ENCODE assay signal across 17 mouse cellular contexts in genomic region chr8:70680039-70680438, GRCm38 (mm10). TPM values are rescaled to one million over a fixed set of nuclear protein-coding genes. Genes with fewer than 3 reads are reported as not detected.
DNase-seq lines count a peak whose midpoint lies in the region; ATAC-seq lines count a peak whose summit lies in the region.
"Had no signal": no experiment of that assay in that cellular context is flagged by ENCODE, and none has a peak within 500 bp of the region (broad histone marks: within the 10 kb centered on the region; RNA-seq: fewer than 3 reads in every experiment).

No protein-coding gene starts in this region.

- H3K27ac ChIP-seq in embryonic facial prominence, embryonic 11.5 days (replicated peaks; ENCODE audit: low read depth, low read length), result no peak overlapping the region
- H3K27ac ChIP-seq in embryonic facial prominence, embryonic 10.5 days (replicated peaks), result no peak overlapping the region
- no peak overlapping the region for H3K27ac ChIP-seq in kidney, embryonic 16.5 days (ENCODE audit: low read length)
- H3K27ac ChIP-seq in embryonic facial prominence, embryonic 15.5 days (replicated peaks), result 0 out of 2 replicates have a peak overlapping the region, but pooled peaks have one; percentile 0
- peak overlapping the region; percentile 25 for H3K27ac ChIP-seq in liver, embryonic 15.5 days (replicated peaks)
- H3K27ac ChIP-seq: limb, embryonic 13.5 days had no signal

- ATAC-seq in embryonic facial prominence, embryonic 11.5 days (replicated peaks; ENCODE audit: insufficient number of reproducible peaks, low FRiP score, low TSS enrichment, low read depth), result no peak
- no peak for ATAC-seq in kidney, embryonic 16.5 days (ENCODE audit: low FRiP score, low TSS enrichment)
- ATAC-seq in embryonic facial prominence, embryonic 15.5 days (ENCODE audit: insufficient number of reproducible peaks, low FRiP score, low TSS enrichment, low read depth), result no peak
- ATAC-seq in liver, embryonic 15.5 days (ENCODE audit: insufficient read depth), result peak; percentile 36

- 86% methylated on average over 3 of the region's 3 CpGs for WGBS in embryonic facial prominence, embryonic 11.5 days
- WGBS in embryonic facial prominence, embryonic 10.5 days, result 86% methylated on average over 3 of the region's 3 CpGs
- 86% methylated on average over 3 of the region's 3 CpGs for WGBS in kidney, embryonic 16.5 days
- 67% methylated on average over 3 of the region's 3 CpGs for WGBS in embryonic facial prominence, embryonic 15.5 days
- WGBS in liver, embryonic 15.5 days (ENCODE audit: insufficient replicate concordance), result 84% methylated on average over 3 of the region's 3 CpGs

- no peaks in the 10 kb centered on the region for H3K36me3 ChIP-seq in embryonic facial prominence, embryonic 11.5 days (replicated peaks; ENCODE audit: control insufficient read depth, insufficient read depth, low read depth, low read length)
- H3K36me3 ChIP-seq in embryonic facial prominence, embryonic 10.5 days (replicated peaks), result peaks cover 46% of the 10 kb centered on the region
- peaks cover 6% of the 10 kb centered on the region for H3K36me3 ChIP-seq in kidney, embryonic 16.5 days (ENCODE audit: insufficient read depth, low read length)
- peaks cover 30% of the 10 kb centered on the region for H3K36me3 ChIP-seq in embryonic facial prominence, embryonic 15.5 days
- H3K36me3 ChIP-seq in liver, embryonic 15.5 days (replicated peaks), result peaks cover 30% of the 10 kb centered on the region

- H3K27me3 ChIP-seq in embryonic facial prominence, embryonic 11.5 days (ENCODE audit: control insufficient read depth, insufficient read depth, low read length), result no peaks in the 10 kb centered on the region
- H3K27me3 ChIP-seq in embryonic facial prominence, embryonic 10.5 days (replicated peaks; ENCODE audit: low read depth, poor library complexity, severe bottlenecking), result no peaks in the 10 kb centered on the region
- H3K27me3 ChIP-seq in kidney, embryonic 16.5 days (ENCODE audit: insufficient read depth, low read length), result no peaks in the 10 kb centered on the region
- no peaks in the 10 kb centered on the region for H3K27me3 ChIP-seq in embryonic facial prominence, embryonic 15.5 days
- H3K27me3 ChIP-seq in liver, embryonic 15.5 days, result peaks cover 14% of the 10 kb centered on the region
- H3K27me3 ChIP-seq: limb, embryonic 13.5 days had no signal

- DNase-seq in embryonic facial prominence, embryonic 11.5 days (ENCODE audit: low spot score), result no peak
- no peak for DNase-seq in embryonic facial prominence, embryonic 10.5 days (ENCODE audit: low spot score)
- DNase-seq in kidney, adult 11 months, result peak; percentile 92
- DNase-seq in Muller cell, postnatal 12 days (ENCODE audit: inconsistent ontology term), result no peak
- DNase-seq in embryo, embryonic 10.5 days (ENCODE audit: low spot score), result no peak
- DNase-seq: cerebellum, adult 11 months; layer of hippocampus, postnatal 36 days; lung, postnatal 14 days; midbrain, embryonic 14.5 days; spleen, adult 18-20 months; thymus, adult 18-20 months had no signal

- H3K4me1 ChIP-seq in embryonic facial prominence, embryonic 11.5 days (ENCODE audit: control insufficient read depth, insufficient read depth, low read length), result peaks cover 4% of the 10 kb centered on the region
- peaks cover 28% of the 10 kb centered on the region for H3K4me1 ChIP-seq in embryonic facial prominence, embryonic 10.5 days
- H3K4me1 ChIP-seq in kidney, embryonic 16.5 days (ENCODE audit: insufficient read depth, low read length), result peaks cover 22% of the 10 kb centered on the region
- peaks cover 26% of the 10 kb centered on the region for H3K4me1 ChIP-seq in embryonic facial prominence, embryonic 15.5 days
- peaks cover 78% of the 10 kb centered on the region for H3K4me1 ChIP-seq in liver, embryonic 15.5 days (replicated peaks)

- peak overlapping the region; percentile 18; the same call in 1 of the 2 replicates for H3K9ac ChIP-seq in embryonic facial prominence, embryonic 11.5 days (replicated peaks; ENCODE audit: low read length)
- no peak overlapping the region for H3K9ac ChIP-seq in kidney, embryonic 16.5 days (replicated peaks; ENCODE audit: low read length)
- H3K9ac ChIP-seq in embryonic facial prominence, embryonic 15.5 days, result no peak overlapping the region
- no peak overlapping the region for H3K9ac ChIP-seq in liver, embryonic 15.5 days
- H3K9ac ChIP-seq: limb, embryonic 13.5 days had no signal

- no peak overlapping the region for H3K4me3 ChIP-seq in embryonic facial prominence, embryonic 11.5 days (ENCODE audit: low read depth, low read length)
- H3K4me3 ChIP-seq in embryonic facial prominence, embryonic 10.5 days, result no peak overlapping the region
- H3K4me3 ChIP-seq in kidney, embryonic 16.5 days (ENCODE audit: low read length), result no peak overlapping the region
- no peak overlapping the region for H3K4me3 ChIP-seq in embryonic facial prominence, embryonic 15.5 days (replicated peaks)
- H3K4me3 ChIP-seq in liver, embryonic 15.5 days (replicated peaks), result no peak overlapping the region
- H3K4me3 ChIP-seq: erythroblast, embryonic 14.5 days; limb, embryonic 13.5 days had no signal

- H3K9me3 ChIP-seq in embryonic facial prominence, embryonic 11.5 days (replicated peaks; ENCODE audit: control insufficient read depth, low read length), result no peaks in the 10 kb centered on the region
- H3K9me3 ChIP-seq in embryonic facial prominence, embryonic 10.5 days, result no peaks in the 10 kb centered on the region
- no peaks in the 10 kb centered on the region for H3K9me3 ChIP-seq in kidney, embryonic 16.5 days (ENCODE audit: low read length)
- H3K9me3 ChIP-seq in embryonic facial prominence, embryonic 15.5 days (replicated peaks), result no peaks in the 10 kb centered on the region
- H3K9me3 ChIP-seq in liver, embryonic 15.5 days (replicated peaks), result no peaks in the 10 kb centered on the region
- H3K9me3 ChIP-seq: limb, embryonic 13.5 days had no signal

- no peak overlapping the region for H3K4me2 ChIP-seq in embryonic facial prominence, embryonic 11.5 days (ENCODE audit: low read depth, low read length)
- no peak overlapping the region for H3K4me2 ChIP-seq in kidney, embryonic 16.5 days (replicated peaks; ENCODE audit: low read depth, low read length)
- no peak overlapping the region for H3K4me2 ChIP-seq in embryonic facial prominence, embryonic 15.5 days (replicated peaks)
- no peak overlapping the region for H3K4me2 ChIP-seq in liver, embryonic 15.5 days
- H3K4me2 ChIP-seq: limb, embryonic 13.5 days had no signal

RNA-seq across cellular contexts. Expression of gene Lsm4, which starts 7.0 kb away (rescaled TPM):
- polyA plus RNA-seq in embryonic facial prominence, embryonic 11.5 days (2014; fragmentation: Nextera tagmentation; extraction: Ambion mirVana), result 323 and 334 TPM in 2 replicates
- 347 and 351 TPM in 2 replicates for polyA plus RNA-seq in embryonic facial prominence, embryonic 10.5 days (2016; fragmentation: Nextera tagmentation; extraction: Ambion mirVana)
- polyA plus RNA-seq in kidney, embryonic 16.5 days (2015; fragmentation: Nextera tagmentation; extraction: Ambion mirVana), result 272 and 281 TPM in 2 replicates
- polyA plus RNA-seq in embryonic facial prominence, embryonic 15.5 days (2015; fragmentation: Nextera tagmentation; extraction: Ambion mirVana), result 243 and 244 TPM in 2 replicates
- polyA plus RNA-seq in liver, embryonic 15.5 days (2015; fragmentation: Nextera tagmentation; extraction: Ambion mirVana), result 148 and 155 TPM in 2 replicates

RNA-seq across cellular contexts. Expression of gene Jund, which starts 18.7 kb away (rescaled TPM):
- polyA plus RNA-seq in embryonic facial prominence, embryonic 11.5 days (2014; fragmentation: Nextera tagmentation; extraction: Ambion mirVana), result 94.2 and 104 TPM in 2 replicates
- polyA plus RNA-seq in embryonic facial prominence, embryonic 10.5 days (2016; fragmentation: Nextera tagmentation; extraction: Ambion mirVana), result 58.7 and 61.7 TPM in 2 replicates
- polyA plus RNA-seq in kidney, embryonic 16.5 days (2015; fragmentation: Nextera tagmentation; extraction: Ambion mirVana), result 42.1 and 47.4 TPM in 2 replicates
- 97.7 and 99.6 TPM in 2 replicates for polyA plus RNA-seq in embryonic facial prominence, embryonic 15.5 days (2015; fragmentation: Nextera tagmentation; extraction: Ambion mirVana)
- polyA plus RNA-seq in liver, embryonic 15.5 days (2015; fragmentation: Nextera tagmentation; extraction: Ambion mirVana), result 23.7 and 26.1 TPM in 2 replicates

RNA-seq across cellular contexts. Expression of gene Pgpep1, which starts 19.9 kb away (rescaled TPM):
- 59.8 and 71.3 TPM in 2 replicates for polyA plus RNA-seq in embryonic facial prominence, embryonic 11.5 days (2014; fragmentation: Nextera tagmentation; extraction: Ambion mirVana)
- polyA plus RNA-seq in embryonic facial prominence, embryonic 10.5 days (2016; fragmentation: Nextera tagmentation; extraction: Ambion mirVana), result 51.8 and 52.7 TPM in 2 replicates
- polyA plus RNA-seq in kidney, embryonic 16.5 days (2015; fragmentation: Nextera tagmentation; extraction: Ambion mirVana), result 88.5 TPM in 2 replicates
- polyA plus RNA-seq in embryonic facial prominence, embryonic 15.5 days (2015; fragmentation: Nextera tagmentation; extraction: Ambion mirVana), result 52.1 and 56.6 TPM in 2 replicates
- 21.7 and 22.3 TPM in 2 replicates for polyA plus RNA-seq in liver, embryonic 15.5 days (2015; fragmentation: Nextera tagmentation; extraction: Ambion mirVana)

RNA-seq across cellular contexts. Expression of gene Iqcn, which starts 23.2 kb away (rescaled TPM):
- not detected in 2 replicates for polyA plus RNA-seq in embryonic facial prominence, embryonic 11.5 days (2014; fragmentation: Nextera tagmentation; extraction: Ambion mirVana)
- 0.05 TPM in 1 of 2 replicates, not detected in the other for polyA plus RNA-seq in embryonic facial prominence, embryonic 10.5 days (2016; fragmentation: Nextera tagmentation; extraction: Ambion mirVana)
- 0.04 and 0.06 TPM in 2 replicates for polyA plus RNA-seq in kidney, embryonic 16.5 days (2015; fragmentation: Nextera tagmentation; extraction: Ambion mirVana)
- 0.03 and 0.04 TPM in 2 replicates for polyA plus RNA-seq in embryonic facial prominence, embryonic 15.5 days (2015; fragmentation: Nextera tagmentation; extraction: Ambion mirVana)
- 0.01 and 0.02 TPM in 2 replicates for polyA plus RNA-seq in liver, embryonic 15.5 days (2015; fragmentation: Nextera tagmentation; extraction: Ambion mirVana)
- polyA plus RNA-seq: erythroblast, embryonic 14.5 days; limb, embryonic 13.5 days had no signal

RNA-seq across cellular contexts. Expression of gene Gm3336, which starts 38.3 kb away (rescaled TPM):
- not detected in 2 replicates for polyA plus RNA-seq in embryonic facial prominence, embryonic 11.5 days (2014; fragmentation: Nextera tagmentation; extraction: Ambion mirVana)
- polyA plus RNA-seq in embryonic facial prominence, embryonic 10.5 days (2016; fragmentation: Nextera tagmentation; extraction: Ambion mirVana), result not detected in 2 replicates
- polyA plus RNA-seq in kidney, embryonic 16.5 days (2015; fragmentation: Nextera tagmentation; extraction: Ambion mirVana), result 0.52 and 0.76 TPM in 2 replicates
- polyA plus RNA-seq in embryonic facial prominence, embryonic 15.5 days (2015; fragmentation: Nextera tagmentation; extraction: Ambion mirVana), result not detected in 2 replicates
- 0.13 and 0.35 TPM in 2 replicates for polyA plus RNA-seq in liver, embryonic 15.5 days (2015; fragmentation: Nextera tagmentation; extraction: Ambion mirVana)
- polyA plus RNA-seq: cortical plate, adult 2 months; erythroblast, embryonic 14.5 days; limb, embryonic 13.5 days; midbrain, embryonic 14.5 days had no signal

Comparison
In these comparisons a context has a peak if more than half of its experiments do, and no peak if none do; other contexts are left out.
1. H3K27ac ChIP-seq: peak in embryonic facial prominence, embryonic 15.5 days (single experiment) and liver, embryonic 15.5 days (single experiment); none in embryonic facial prominence, embryonic 11.5 days (single experiment), embryonic facial prominence, embryonic 10.5 days (single experiment) and kidney, embryonic 16.5 days (single experiment).